12 mouse cellular contexts compared by ENCODE assay signal in genomic region chr3:138752769-138753168, GRCm38 (mm10). TPM values are rescaled to one million over a fixed set of nuclear protein-coding genes. Genes with fewer than 3 reads are reported as not detected.
DNase-seq lines count a peak whose midpoint lies in the region; ATAC-seq lines count a peak whose summit lies in the region.
"Had no signal": no experiment of that assay in that cellular context is flagged by ENCODE, and none has a peak within 500 bp of the region (broad histone marks: within the 10 kb centered on the region; RNA-seq: fewer than 3 reads in every experiment).

No protein-coding gene starts in this region.

- peak; percentile 28; the same call in 1 of the 2 replicates for ATAC-seq in hindbrain, embryonic 11.5 days (ENCODE audit: low FRiP score)
- no peak for ATAC-seq in liver, embryonic 11.5 days (replicated peaks; ENCODE audit: low FRiP score)
- no peak for ATAC-seq in liver, embryonic 12.5 days
- peak; percentile 29; the same call in 1 of the 2 replicates for ATAC-seq in neural tube, embryonic 14.5 days (ENCODE audit: low read depth)
- ATAC-seq: midbrain, embryonic 16.5 days had no signal

- WGBS in hindbrain, embryonic 11.5 days: 65% methylated on average over 3 of the region's 3 CpGs
- 76% methylated on average over 3 of the region's 3 CpGs for WGBS in hindbrain, embryonic 10.5 days
- WGBS in liver, embryonic 11.5 days: 38% methylated on average over 3 of the region's 3 CpGs
- 24% methylated on average over 3 of the region's 3 CpGs for WGBS in liver, embryonic 12.5 days (ENCODE audit: insufficient replicate concordance)
- 59% methylated on average over 3 of the region's 3 CpGs for WGBS in neural tube, embryonic 14.5 days

- no peaks in the 10 kb centered on the region for H3K36me3 ChIP-seq in hindbrain, embryonic 11.5 days (ENCODE audit: control insufficient read depth, insufficient read depth, low read length)
- no peaks in the 10 kb centered on the region for H3K36me3 ChIP-seq in hindbrain, embryonic 10.5 days
- H3K36me3 ChIP-seq in liver, embryonic 11.5 days (ENCODE audit: control insufficient read depth, insufficient read depth, low read length): no peaks in the 10 kb centered on the region
- H3K36me3 ChIP-seq in liver, embryonic 12.5 days: no peaks in the 10 kb centered on the region
- H3K36me3 ChIP-seq in neural tube, embryonic 14.5 days (ENCODE audit: control insufficient read depth, insufficient read depth, low read length): no peaks in the 10 kb centered on the region
- H3K36me3 ChIP-seq: embryonic facial prominence, embryonic 15.5 days; heart, embryonic 10.5 days had no signal

- H3K4me1 ChIP-seq in hindbrain, embryonic 11.5 days (replicated peaks; ENCODE audit: control insufficient read depth, insufficient read depth, low read length): 0 out of 2 replicates have a peak, but pooled peaks cover 2% of the 10 kb centered on the region
- H3K4me1 ChIP-seq in hindbrain, embryonic 10.5 days (replicated peaks): peaks cover 33% of the 10 kb centered on the region
- peaks cover 10% of the 10 kb centered on the region for H3K4me1 ChIP-seq in liver, embryonic 11.5 days (replicated peaks; ENCODE audit: control insufficient read depth, insufficient read depth, low read length)
- H3K4me1 ChIP-seq in liver, embryonic 12.5 days: peaks cover 17% of the 10 kb centered on the region
- peaks cover 7% of the 10 kb centered on the region for H3K4me1 ChIP-seq in neural tube, embryonic 14.5 days (ENCODE audit: control insufficient read depth, insufficient read depth, low read length)

- H3K27me3 ChIP-seq in hindbrain, embryonic 11.5 days (ENCODE audit: control insufficient read depth, insufficient read depth, low read length): no peaks in the 10 kb centered on the region
- H3K27me3 ChIP-seq in hindbrain, embryonic 10.5 days (ENCODE audit: insufficient read depth, poor library complexity, severe bottlenecking): no peaks in the 10 kb centered on the region
- no peaks in the 10 kb centered on the region for H3K27me3 ChIP-seq in liver, embryonic 11.5 days (replicated peaks; ENCODE audit: control insufficient read depth, insufficient read depth, low read length)
- H3K27me3 ChIP-seq in liver, embryonic 12.5 days (replicated peaks): peaks cover 9% of the 10 kb centered on the region; the same call in 1 of the 2 replicates
- no peaks in the 10 kb centered on the region for H3K27me3 ChIP-seq in neural tube, embryonic 14.5 days (ENCODE audit: control insufficient read depth, insufficient read depth, low read length)
- H3K27me3 ChIP-seq: embryonic facial prominence, embryonic 15.5 days had no signal

- H3K9me3 ChIP-seq in hindbrain, embryonic 11.5 days (ENCODE audit: control insufficient read depth, low read length): no peaks in the 10 kb centered on the region
- 0 out of 2 replicates have a peak, but pooled peaks cover 2% of the 10 kb centered on the region for H3K9me3 ChIP-seq in hindbrain, embryonic 10.5 days
- H3K9me3 ChIP-seq in liver, embryonic 11.5 days (ENCODE audit: control insufficient read depth, low read length): no peaks in the 10 kb centered on the region
- H3K9me3 ChIP-seq in liver, embryonic 12.5 days (replicated peaks): no peaks in the 10 kb centered on the region
- no peaks in the 10 kb centered on the region for H3K9me3 ChIP-seq in neural tube, embryonic 14.5 days (ENCODE audit: control insufficient read depth, low read length)
- H3K9me3 ChIP-seq: embryonic facial prominence, embryonic 15.5 days; heart, embryonic 10.5 days had no signal

- no peak overlapping the region for H3K4me3 ChIP-seq in hindbrain, embryonic 11.5 days (ENCODE audit: low read depth, low read length)
- no peak overlapping the region for H3K4me3 ChIP-seq in hindbrain, embryonic 10.5 days
- no peak overlapping the region for H3K4me3 ChIP-seq in liver, embryonic 11.5 days (ENCODE audit: low read depth, low read length)
- no peak overlapping the region for H3K4me3 ChIP-seq in liver, embryonic 12.5 days
- H3K4me3 ChIP-seq in neural tube, embryonic 14.5 days (ENCODE audit: low read depth, low read length): no peak overlapping the region
- H3K4me3 ChIP-seq: embryonic facial prominence, embryonic 15.5 days had no signal

- no peak overlapping the region for H3K9ac ChIP-seq in hindbrain, embryonic 11.5 days (ENCODE audit: low read depth, low read length)
- H3K9ac ChIP-seq in liver, embryonic 11.5 days (ENCODE audit: low read depth, low read length): no peak overlapping the region
- H3K9ac ChIP-seq in liver, embryonic 12.5 days: no peak overlapping the region
- H3K9ac ChIP-seq in neural tube, embryonic 14.5 days (replicated peaks; ENCODE audit: low read depth, low read length): no peak overlapping the region
- H3K9ac ChIP-seq: embryonic facial prominence, embryonic 15.5 days; lung, embryonic 14.5 days had no signal

- no peak for DNase-seq in hindbrain, embryonic 11.5 days (ENCODE audit: low spot score)
- DNase-seq in hindbrain, embryonic 10.5 days (ENCODE audit: low spot score): no peak
- no peak for DNase-seq in liver, embryonic 11.5 days (ENCODE audit: low spot score)
- DNase-seq in liver: no peak
- DNase-seq in frontal cortex, postnatal 10 days (ENCODE audit: low spot score in 2 of 2): no peak
- DNase-seq: thymus, postnatal 14 days had no signal

- no peak overlapping the region for H3K27ac ChIP-seq in hindbrain, embryonic 11.5 days (ENCODE audit: low read depth, low read length)
- H3K27ac ChIP-seq in hindbrain, embryonic 10.5 days: no peak overlapping the region
- H3K27ac ChIP-seq in liver, embryonic 11.5 days (ENCODE audit: low read depth, low read length): no peak overlapping the region
- no peak overlapping the region for H3K27ac ChIP-seq in liver, embryonic 12.5 days
- no peak overlapping the region for H3K27ac ChIP-seq in neural tube, embryonic 14.5 days (ENCODE audit: low read depth, low read length)
- H3K27ac ChIP-seq: embryonic facial prominence, embryonic 15.5 days had no signal

- H3K4me2 ChIP-seq in hindbrain, embryonic 11.5 days (replicated peaks; ENCODE audit: low read depth, low read length): no peak overlapping the region
- H3K4me2 ChIP-seq in liver, embryonic 11.5 days: peak overlapping the region; percentile 44
- peak overlapping the region; percentile 48 for H3K4me2 ChIP-seq in liver, embryonic 12.5 days
- H3K4me2 ChIP-seq in neural tube, embryonic 14.5 days (ENCODE audit: low read depth, low read length): no peak overlapping the region
- H3K4me2 ChIP-seq: embryonic facial prominence, embryonic 15.5 days had no signal

RNA-seq across cellular contexts. Expression of gene Tspan5, which starts 10.8 kb away (rescaled TPM):
- 51.0 and 64.9 TPM in 2 replicates for polyA plus RNA-seq in hindbrain, embryonic 11.5 days (2014; fragmentation: Nextera tagmentation; extraction: Ambion mirVana)
- 33.0 and 46.4 TPM in 2 replicates for polyA plus RNA-seq in hindbrain, embryonic 10.5 days (2016; fragmentation: Nextera tagmentation; extraction: Ambion mirVana)
- 12.5 and 13.3 TPM in 2 replicates for polyA plus RNA-seq in liver, embryonic 11.5 days (2014; fragmentation: Nextera tagmentation; extraction: Ambion mirVana)
- polyA plus RNA-seq in liver, embryonic 12.5 days (2016; fragmentation: Nextera tagmentation; extraction: Ambion mirVana): 7.1 TPM in 2 replicates
- polyA plus RNA-seq in neural tube, embryonic 14.5 days (2014; fragmentation: Nextera tagmentation; extraction: Ambion mirVana): 115 and 136 TPM in 2 replicates

Comparison
In these comparisons a context has a peak if more than half of its experiments do, and no peak if none do; other contexts are left out.
1. ATAC-seq: peak in hindbrain, embryonic 11.5 days (single experiment) and neural tube, embryonic 14.5 days (single experiment); none in liver, embryonic 11.5 days (single experiment) and liver, embryonic 12.5 days (single experiment).
2. H3K4me2 ChIP-seq: peak in liver, embryonic 11.5 days (single experiment) and liver, embryonic 12.5 days (single experiment); none in hindbrain, embryonic 11.5 days (single experiment) and neural tube, embryonic 14.5 days (single experiment).